Mouse (Mus musculus) midbrain, embryonic 11.5 days (tissue): ENCODE measurements around the gene Olfr568. TPM values are rescaled to one million over a fixed set of nuclear protein-coding genes. Genes with fewer than 3 reads are reported as not detected.

Experiments
- ATAC-seq: fragments of 200-750 bp; cut with Nextera tagmentation; 2 replicates; pipeline ENCODE4 v1.8.0; 2017; ENCODE audit warnings: moderate TSS enrichment, moderate library complexity; ENCODE audit not compliant: low FRiP score
- DNase-seq: peaks from one replicate; pipeline ENCODE4 v3.0.0; 2015; ENCODE audit warnings: low spot score; ENCODE audit errors: missing footprints
- H3K27ac ChIP-seq: fragments of 300-500 bp; sonication (generic); 2 replicates; pipeline ENCODE4 v1.5.1; 2014; ENCODE audit warnings: low read depth, low read length
- H3K27me3 ChIP-seq: fragments of 300-500 bp; sonication (generic); 2 replicates; pipeline ENCODE4 v1.6.1; 2014; ENCODE audit warnings: mild to moderate bottlenecking, low read length, moderate library complexity, mixed read lengths; ENCODE audit not compliant: control insufficient read depth, insufficient read depth
- H3K36me3 ChIP-seq: fragments of 300-500 bp; sonication (generic); 2 replicates; pipeline ENCODE4 v1.6.1; 2014; ENCODE audit warnings: mild to moderate bottlenecking, low read length, moderate library complexity, mixed read lengths; ENCODE audit not compliant: control insufficient read depth, insufficient read depth
- H3K4me1 ChIP-seq: fragments of 300-500 bp; sonication (generic); 2 replicates; pipeline ENCODE4 v1.6.1; 2014; ENCODE audit warnings: low read length; ENCODE audit not compliant: control insufficient read depth, insufficient read depth
- H3K4me2 ChIP-seq: fragments of 300-500 bp; sonication (generic); 2 replicates; pipeline ENCODE4 v1.6.1; 2014; ENCODE audit warnings: mild to moderate bottlenecking, moderate library complexity
- H3K4me3 ChIP-seq: fragments of 300-500 bp; sonication (generic); 2 replicates; pipeline ENCODE4 v1.5.1; 2014; ENCODE audit warnings: low read depth, low read length
- H3K9ac ChIP-seq: fragments of 300-500 bp; sonication (generic); 2 replicates; pipeline ENCODE4 v1.6.1; 2014; ENCODE audit warnings: low read length
- H3K9me3 ChIP-seq: fragments of 300-500 bp; sonication (generic); 2 replicates; pipeline ENCODE4 v1.6.1; 2016; ENCODE audit warnings: low read length; ENCODE audit not compliant: control insufficient read depth
- WGBS: fragments of 180-500 bp; shearing (Covaris S2); extraction: QIAGEN DNeasy Blood & Tissue Kit; methylation state at CpG from one replicate; pipeline ENCODE4 v1.1.7; 2014; 5-methylcytosine and 5-hydroxymethylcytosine counted together
- polyA plus RNA-seq: library from polyadenylated mRNA; unstranded; fragments of >200 nt; fragmentation: Nextera tagmentation; extraction: Ambion mirVana; gene quantifications from 2 replicates; pipeline ENCODE4 v1.2.1, GENCODE M21; 2014

Olfr568 gene
- polyA plus RNA-seq: not detected in 2 replicates

DNA sequence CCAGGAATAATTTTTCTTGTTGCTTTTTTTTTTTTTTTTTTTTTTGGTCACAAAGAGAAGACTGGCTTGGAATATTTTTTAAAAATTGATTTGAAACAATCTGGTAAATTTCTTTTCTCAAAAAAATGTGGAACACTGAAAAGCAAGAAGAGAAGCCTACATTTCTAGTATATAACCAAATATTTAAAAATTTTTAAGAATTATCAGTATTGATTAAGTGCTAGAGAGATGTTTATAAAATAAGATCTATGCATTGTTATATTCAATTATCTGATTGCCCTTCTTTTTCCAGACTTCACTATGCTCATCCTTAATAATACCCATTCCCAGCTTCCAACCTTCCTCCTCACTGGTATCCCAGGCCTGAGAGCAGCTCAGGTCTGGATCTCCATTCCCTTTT lies at the start of gene Olfr568:
TSS of gene Olfr568 (plus strand) at position 301 of the 400 bp plus-strand sequence.
- DNase-seq (no peak), ATAC-seq (no peak)
- H3K4me1 ChIP-seq: no peaks in the 10 kb centered on the region
- no peak within 1 kb of the TSS for H3K9ac ChIP-seq
- no peaks in the 10 kb centered on the region for H3K27me3 ChIP-seq
- no peaks in the 10 kb centered on the region for H3K9me3 ChIP-seq
- H3K4me3 ChIP-seq: no peak within 1 kb of the TSS
- H3K36me3 ChIP-seq: no peaks in the 10 kb centered on the region
- H3K27ac ChIP-seq: no peak within 1 kb of the TSS
- H3K4me2 ChIP-seq: no peak within 1 kb of the TSS

GRCm38 (mm10) chr7:102855807-102856206 lies 21.1 kb upstream of the Olfr568 start:
- Histone ChIP-seq H3K9me3 (no peaks in the 10 kb centered on the region), H3K36me3 (no peaks in the 10 kb centered on the region), H3K27me3 (no peaks in the 10 kb centered on the region), H3K4me1 (no peaks in the 10 kb centered on the region), H3K9ac (no peak overlapping the region), H3K27ac (no peak overlapping the region), H3K4me2 (no peak overlapping the region), H3K4me3 (no peak overlapping the region)
- DNase-seq (no peak), ATAC-seq (no peak)

GRCm38 (mm10) chr7:102858665-102859064 lies 18.3 kb upstream of the Olfr568 start, which contains the start of gene Olfr566:
Gene Olfr566, minus strand, starts transcription at chr7:102858765.
- no peak for DNase-seq
- 87% methylated on average over 1 of the region's 1 CpGs for WGBS

GRCm38 (mm10) chr7:102890782-102891181 lies 13.9 kb downstream of the Olfr568 start, which contains the start of gene Olfr569:
Gene Olfr569, minus strand, starts transcription at chr7:102890882.
- Histone ChIP-seq H3K4me2 (no peak within 1 kb of the TSS), H3K9ac (no peak within 1 kb of the TSS), H3K4me1 (no peaks in the 10 kb centered on the region), H3K4me3 (no peak within 1 kb of the TSS), H3K36me3 (no peaks in the 10 kb centered on the region), H3K9me3 (no peaks in the 10 kb centered on the region), H3K27ac (no peak within 1 kb of the TSS), H3K27me3 (no peaks in the 10 kb centered on the region)
- ATAC-seq (no peak), DNase-seq (no peak)
- WGBS: 75% methylated on average over 3 of the region's 3 CpGs

More at GRCm38 (mm10) chr7:102858665-102859064, 18.3 kb upstream of the Olfr568 start, which contains the start of gene Olfr566:
- H3K4me2 ChIP-seq: no peak within 1 kb of the TSS
- no peak within 1 kb of the TSS for H3K9ac ChIP-seq
- no peaks in the 10 kb centered on the region for H3K27me3 ChIP-seq
- H3K27ac ChIP-seq: no peak within 1 kb of the TSS
- H3K9me3 ChIP-seq: no peaks in the 10 kb centered on the region
- H3K4me3 ChIP-seq: no peak within 1 kb of the TSS
- ATAC-seq: no peak
- no peaks in the 10 kb centered on the region for H3K4me1 ChIP-seq
- no peaks in the 10 kb centered on the region for H3K36me3 ChIP-seq

DNA sequence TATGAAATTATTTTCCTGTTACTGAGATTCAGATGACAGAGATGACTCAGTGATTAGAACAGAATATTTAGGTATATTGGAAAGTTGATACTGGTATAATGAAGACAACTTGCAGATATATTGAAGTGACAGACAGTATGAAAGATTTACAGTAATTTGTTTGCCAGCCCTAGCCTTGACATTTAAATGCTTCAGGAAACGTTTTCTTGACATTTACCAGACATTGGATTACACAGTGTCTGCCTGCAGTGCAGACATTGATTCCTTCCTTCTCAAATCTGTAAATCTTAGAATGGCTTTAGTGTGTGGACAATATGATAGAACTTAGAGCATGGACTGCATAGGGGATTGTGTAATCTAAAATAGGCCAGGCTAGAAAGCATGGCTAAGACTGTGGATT lies 38.3 kb downstream of the Olfr568 start:
- ATAC-seq: no peak
- H3K4me1 ChIP-seq: no peaks in the 10 kb centered on the region
- H3K4me3 ChIP-seq: no peak overlapping the region
- H3K4me2 ChIP-seq: no peak overlapping the region
- H3K36me3 ChIP-seq: no peaks in the 10 kb centered on the region
- no peak for DNase-seq
- H3K27ac ChIP-seq: no peak overlapping the region
- H3K27me3 ChIP-seq: no peaks in the 10 kb centered on the region
- no peak overlapping the region for H3K9ac ChIP-seq
- WGBS: 63% methylated on average over 1 of the region's 1 CpGs
- no peaks in the 10 kb centered on the region for H3K9me3 ChIP-seq

GRCm38 (mm10) chr7:102916405-102916804 lies 39.5 kb downstream of the Olfr568 start:
- ATAC-seq (no peak), DNase-seq (no peak)
- Histone ChIP-seq H3K4me1 (no peaks in the 10 kb centered on the region), H3K9me3 (no peaks in the 10 kb centered on the region), H3K36me3 (no peaks in the 10 kb centered on the region), H3K27ac (no peak overlapping the region), H3K4me3 (no peak overlapping the region), H3K4me2 (no peak overlapping the region), H3K9ac (no peak overlapping the region), H3K27me3 (no peaks in the 10 kb centered on the region)
- 81% methylated on average over 5 of the region's 5 CpGs for WGBS

DNA sequence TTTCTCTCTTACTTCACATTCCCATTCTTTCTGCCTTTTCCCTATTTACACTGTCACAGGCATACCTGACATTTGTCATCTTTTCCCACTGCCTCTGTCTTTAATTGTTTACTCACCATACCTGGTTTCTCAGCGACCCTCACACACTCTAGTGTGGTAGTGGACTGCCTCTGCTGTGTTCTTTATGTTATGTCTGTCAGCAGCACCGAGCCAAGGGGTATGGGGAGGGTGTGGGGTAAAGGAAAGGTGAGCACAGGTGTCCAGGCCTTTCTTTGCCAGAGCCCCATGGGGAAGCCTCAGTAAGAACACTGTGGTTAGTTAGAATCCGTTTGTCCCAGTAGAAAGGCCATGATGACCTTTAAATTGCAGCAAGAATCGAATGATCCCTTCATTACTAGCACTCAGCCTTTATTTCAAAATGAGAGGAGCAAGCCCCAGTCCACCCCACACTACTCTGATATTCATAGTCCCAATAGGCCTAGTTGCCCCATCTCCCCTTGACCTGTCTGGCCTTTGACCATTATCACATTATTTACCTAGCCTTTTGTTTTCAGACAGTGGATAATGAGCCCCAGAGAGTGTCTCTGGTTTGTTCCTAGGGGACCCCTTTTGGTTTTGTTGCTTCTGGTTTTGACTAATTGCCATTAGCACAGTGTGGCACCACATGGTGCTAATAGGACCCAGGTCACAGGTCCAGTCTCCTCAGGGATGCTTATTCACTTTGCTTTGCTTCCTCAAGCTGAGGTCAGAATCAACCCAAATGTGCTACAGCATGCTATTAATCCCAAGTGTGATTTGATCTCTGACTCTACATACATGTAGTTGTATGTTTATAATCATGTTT lies 40.3 kb downstream of the Olfr568 start, which contains the start of gene Olfr571:
TSS of gene Olfr571 (minus strand) at position 505 of the 844 bp plus-strand sequence.
- ATAC-seq: peak; percentile 78
- Histone ChIP-seq H3K4me3 (no peak within 1 kb of the TSS), H3K4me2 (no peak within 1 kb of the TSS)

DNA sequence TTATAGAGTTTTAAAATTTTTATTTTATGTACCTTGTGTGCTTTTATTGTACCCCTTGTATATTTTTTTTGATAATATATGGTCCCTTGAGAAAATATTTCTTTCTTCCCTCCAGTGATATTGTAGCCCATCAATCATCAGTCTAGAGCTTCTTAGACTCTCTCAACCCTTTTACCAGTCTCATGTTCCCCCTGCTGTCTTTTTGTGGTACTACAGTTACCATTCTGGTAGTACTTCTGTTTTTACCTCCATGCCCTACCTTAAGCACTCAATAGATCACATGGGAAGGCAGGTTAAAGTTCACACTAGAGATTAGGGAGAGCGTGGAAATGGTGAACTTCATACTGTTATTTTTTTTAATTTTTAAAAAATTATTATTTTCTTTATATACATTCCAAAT lies 42.7 kb downstream of the Olfr568 start:
- no peak overlapping the region for H3K4me3 ChIP-seq
- no peaks in the 10 kb centered on the region for H3K36me3 ChIP-seq
- H3K27me3 ChIP-seq: no peaks in the 10 kb centered on the region
- 6% methylated on average over 1 of the region's 1 CpGs for WGBS
- peak; percentile 93 for DNase-seq
- H3K4me2 ChIP-seq: no peak overlapping the region
- H3K27ac ChIP-seq: no peak overlapping the region
- no peaks in the 10 kb centered on the region for H3K9me3 ChIP-seq
- peak; percentile 84 for ATAC-seq
- H3K4me1 ChIP-seq: no peaks in the 10 kb centered on the region
- no peak overlapping the region for H3K9ac ChIP-seq

More for the DNA sequence above, 40.3 kb downstream of the Olfr568 start, which contains the start of gene Olfr571:
- Histone ChIP-seq H3K36me3 (no peaks in the 10 kb centered on the region), H3K9ac (no peak within 1 kb of the TSS), H3K27me3 (no peaks in the 10 kb centered on the region), H3K4me1 (no peaks in the 10 kb centered on the region), H3K9me3 (no peaks in the 10 kb centered on the region), H3K27ac (no peak within 1 kb of the TSS)
- 69% methylated on average over 4 of the region's 4 CpGs for WGBS
- DNase-seq: no peak

DNA sequence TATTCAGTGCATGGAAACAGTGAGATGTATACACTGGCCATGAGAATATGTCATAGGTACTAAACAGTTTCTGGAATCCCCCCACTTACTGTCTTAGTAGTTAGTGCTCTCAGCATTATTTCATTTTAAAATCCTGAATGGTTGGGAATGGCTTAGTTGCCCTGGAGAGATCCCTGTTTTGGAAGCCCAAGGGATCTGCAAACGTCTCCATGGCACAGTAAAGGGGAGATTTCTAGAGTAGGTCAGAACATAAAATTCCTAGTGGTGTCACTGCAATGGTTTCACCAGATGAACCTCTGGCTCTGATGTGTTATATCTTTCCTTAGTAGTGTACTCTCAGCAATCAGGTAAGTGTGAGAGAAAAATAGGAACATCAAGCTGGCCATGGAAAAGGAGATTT lies 47.2 kb downstream of the Olfr568 start, which contains the start of gene Olfr572:
TSS of gene Olfr572 (plus strand) at position 301 of the 400 bp plus-strand sequence.
- Histone ChIP-seq H3K27ac (no peak within 1 kb of the TSS), H3K36me3 (no peaks in the 10 kb centered on the region), H3K9me3 (no peaks in the 10 kb centered on the region), H3K4me1 (no peaks in the 10 kb centered on the region), H3K4me3 (no peak within 1 kb of the TSS), H3K27me3 (no peaks in the 10 kb centered on the region), H3K9ac (no peak within 1 kb of the TSS), H3K4me2 (no peak within 1 kb of the TSS)
- no peak for DNase-seq
- 79% methylated on average over 1 of the region's 1 CpGs for WGBS
- ATAC-seq: no peak
